Mouse (Mus musculus) cerebellum, adult 18-20 months (tissue): ENCODE data around the gene BC030867.

Experiments used
- DNase-seq, 2 experiments: peaks; one replicate each; pipeline ENCODE4 v3.0.0; 2021

BC030867 gene

DNA sequence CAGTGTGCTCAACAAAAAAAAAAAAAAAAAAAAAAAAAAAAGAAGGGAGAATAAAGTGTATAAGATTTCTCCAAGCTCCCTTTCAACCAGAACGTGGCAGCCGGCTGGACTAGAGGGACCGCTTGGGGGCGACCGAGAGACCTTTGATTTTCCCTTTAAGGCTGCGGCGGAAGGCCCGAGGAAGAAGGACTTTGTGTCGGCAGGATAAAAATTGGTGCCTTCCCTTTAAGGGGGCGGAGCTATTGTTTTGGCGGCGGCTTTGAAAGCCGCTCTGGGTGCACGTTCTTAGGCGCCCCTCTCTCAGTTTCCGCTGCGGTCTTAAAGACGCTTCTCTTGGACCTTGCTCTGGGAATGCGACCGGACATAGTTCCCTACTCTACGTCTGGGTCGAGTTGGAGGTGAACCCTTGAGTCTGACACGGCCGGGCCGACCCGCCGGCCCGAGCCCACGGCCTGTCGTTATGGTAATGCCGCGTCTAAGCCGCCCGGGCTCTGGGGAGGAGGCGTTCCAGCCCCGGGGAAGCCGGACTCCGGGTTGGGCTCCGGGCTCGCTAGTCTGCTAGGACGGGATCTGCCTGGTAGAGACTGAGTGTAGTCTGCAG, at the start of gene BC030867:
BC030867 (plus strand) TSS at position 253 of the 601 bp plus-strand sequence.
- DNase-seq: peak; percentile 92 to 97

DNA sequence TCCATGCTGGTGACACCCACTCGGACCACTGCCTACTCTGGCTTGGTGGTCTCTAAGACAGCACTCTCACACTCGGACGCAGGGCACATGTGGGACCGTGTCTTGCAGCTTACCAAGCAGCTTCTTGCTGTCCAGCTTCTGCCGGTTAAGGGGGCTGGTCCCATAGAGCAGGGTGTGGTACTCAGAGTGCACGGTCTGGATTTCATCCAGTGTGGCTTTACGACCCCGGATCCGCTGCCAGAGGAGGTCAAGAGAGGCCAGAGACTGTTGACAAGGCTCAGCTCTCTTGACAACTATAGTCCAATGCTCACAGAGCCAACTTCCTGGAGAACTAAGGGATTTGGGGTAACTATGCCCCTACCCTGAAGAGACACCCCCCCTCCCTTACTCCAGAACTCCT, 48.8 kb upstream of the BC030867 start:
- DNase-seq: no peak

DNA sequence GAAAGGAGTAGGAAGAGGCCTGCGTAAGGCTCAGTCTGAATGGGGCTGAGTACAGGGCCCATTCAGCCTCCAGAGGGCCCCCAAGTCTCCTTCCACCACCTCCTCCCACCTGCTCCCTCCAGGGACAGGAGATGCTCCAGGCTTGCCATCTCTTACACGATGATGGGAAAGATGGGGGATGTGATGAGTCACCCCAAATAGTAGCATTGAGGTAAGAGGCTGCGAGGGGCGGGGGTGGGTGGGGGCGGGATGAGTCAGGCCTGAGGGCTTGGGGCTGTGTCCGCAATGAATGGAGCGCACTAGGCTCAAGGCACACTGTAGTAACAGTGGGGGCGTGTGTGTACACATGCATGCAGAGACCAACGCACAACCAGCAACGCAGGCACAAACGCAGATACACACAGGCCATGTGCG, 47.3 kb upstream of the BC030867 start:
- DNase-seq: no peak

DNA sequence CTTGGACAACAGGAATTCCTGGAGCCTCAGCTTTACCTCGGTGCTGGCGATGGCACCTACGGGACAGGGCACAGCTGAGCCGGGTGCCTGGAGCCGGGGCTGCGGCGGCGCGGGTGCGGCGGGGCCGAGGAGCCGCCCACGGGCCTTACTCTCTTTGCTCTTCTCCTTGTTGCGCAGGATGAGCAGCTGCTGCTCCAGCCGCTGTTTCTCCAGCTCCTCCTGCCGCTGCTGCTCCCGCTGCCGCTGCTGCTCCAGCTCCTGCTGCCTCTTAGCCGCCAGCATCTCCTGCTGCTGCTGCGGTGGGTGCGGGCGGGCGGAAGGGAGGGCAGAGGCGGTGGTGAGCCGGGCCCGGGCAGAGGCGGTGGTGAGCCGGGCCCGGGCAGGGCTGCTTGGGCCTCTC, 42.2 kb upstream of the BC030867 start:
- DNase-seq: no peak

DNA sequence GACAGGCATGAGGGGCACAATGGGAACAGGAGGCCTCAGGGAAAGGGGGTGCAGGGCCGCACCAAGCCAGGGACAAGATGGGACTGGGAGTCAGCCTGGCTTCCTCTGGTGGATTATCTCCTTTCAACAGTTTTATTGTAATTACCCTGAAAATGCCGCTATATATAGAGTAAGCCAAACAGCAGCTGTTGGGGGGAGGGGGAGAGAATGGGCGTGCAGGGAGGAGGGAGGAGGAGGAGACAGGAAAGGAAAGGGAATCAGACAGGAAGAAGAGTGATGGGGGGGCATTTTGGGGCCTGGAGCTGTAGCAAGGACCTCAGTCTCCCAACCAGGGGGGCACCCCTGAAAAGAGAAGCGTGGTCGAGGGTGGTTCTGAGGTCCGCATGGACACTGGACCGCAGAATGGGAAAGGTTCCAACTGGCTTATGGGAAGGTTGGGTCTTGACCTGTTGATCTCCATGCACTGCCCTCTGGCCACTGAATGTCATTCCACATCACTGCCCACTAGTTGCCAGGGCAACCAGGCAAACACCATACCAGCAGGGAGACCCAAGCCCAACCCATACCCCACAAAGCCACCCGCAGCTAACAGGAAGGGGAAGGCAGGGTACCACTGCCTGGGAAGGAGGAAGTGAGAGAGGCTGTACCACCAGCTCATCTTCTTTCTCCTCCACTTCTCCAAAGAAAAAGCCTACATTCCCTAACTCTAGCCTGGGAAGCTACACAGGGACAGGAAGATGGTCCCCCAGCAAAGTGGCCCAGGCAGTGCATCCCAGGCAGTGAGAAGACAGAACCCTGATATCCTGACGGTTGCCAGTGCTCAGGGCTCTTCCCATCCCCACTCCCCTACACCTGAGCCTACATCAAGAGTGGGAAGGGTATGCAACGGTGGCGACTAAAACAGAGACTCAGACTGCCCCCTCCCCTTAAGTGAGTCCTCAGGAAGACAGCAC, 40.6 kb upstream of the BC030867 start:
- no peak for DNase-seq

DNA sequence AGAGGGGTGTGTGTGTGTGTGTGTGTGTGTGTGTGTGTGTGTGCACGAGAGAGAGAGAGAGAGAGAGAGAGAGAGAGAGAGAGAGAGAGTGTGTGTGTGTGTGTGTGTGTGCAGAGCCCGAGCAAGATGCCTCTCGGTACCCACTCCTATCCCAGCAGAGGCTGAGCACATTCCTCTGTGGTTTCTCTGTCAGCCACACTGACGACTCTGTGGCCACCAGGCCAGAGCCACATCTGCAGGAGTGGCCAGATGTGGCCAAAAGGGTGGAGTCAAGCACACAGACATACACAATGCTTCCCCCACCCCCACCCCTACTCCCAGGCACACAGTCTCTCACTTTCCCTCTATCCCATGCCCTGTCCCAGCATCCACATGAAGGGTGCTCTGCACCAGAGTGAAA, 39.8 kb upstream of the BC030867 start:
- no peak for DNase-seq

DNA sequence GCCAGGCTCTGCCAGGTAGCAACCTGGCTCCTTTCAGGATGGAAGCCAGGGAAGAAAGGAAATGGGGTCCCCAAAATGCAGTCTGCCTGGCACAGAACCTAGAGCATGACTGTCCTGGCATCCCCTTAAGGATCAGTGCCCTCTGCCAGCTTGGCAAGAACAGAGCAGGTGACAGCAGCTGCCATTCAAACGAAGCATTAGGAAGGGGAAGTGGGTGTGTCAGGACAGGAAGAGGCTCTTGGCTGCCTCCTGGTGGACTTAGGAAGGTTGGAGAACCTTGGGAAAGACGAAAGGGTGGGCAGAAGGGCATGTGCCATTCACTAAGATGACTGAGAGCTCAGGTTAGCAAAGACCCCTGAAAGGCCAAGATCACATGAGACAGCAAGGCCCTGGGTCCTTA, 38.9 kb upstream of the BC030867 start:
- peak; percentile 70 to 78 for DNase-seq

DNA sequence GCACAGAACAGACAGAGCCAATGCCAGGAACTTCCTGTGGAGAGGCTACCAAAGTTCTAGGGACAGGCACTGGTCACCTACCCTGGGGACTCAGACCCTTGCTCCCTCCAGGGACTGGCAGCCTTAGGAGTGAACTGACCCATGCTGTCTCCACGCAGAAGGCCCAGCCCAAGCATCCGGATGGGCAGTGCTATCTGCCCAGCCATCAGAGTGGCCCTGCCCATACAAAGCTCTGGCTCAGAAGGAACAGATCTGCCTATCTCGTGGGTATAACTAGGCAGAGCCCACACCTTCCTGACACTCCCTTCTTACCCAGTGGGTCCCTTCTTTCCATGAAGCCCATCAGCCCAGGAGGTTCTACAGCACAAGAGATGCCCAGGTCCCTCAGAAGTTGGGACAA, 38.5 kb upstream of the BC030867 start:
- no peak for DNase-seq

DNA sequence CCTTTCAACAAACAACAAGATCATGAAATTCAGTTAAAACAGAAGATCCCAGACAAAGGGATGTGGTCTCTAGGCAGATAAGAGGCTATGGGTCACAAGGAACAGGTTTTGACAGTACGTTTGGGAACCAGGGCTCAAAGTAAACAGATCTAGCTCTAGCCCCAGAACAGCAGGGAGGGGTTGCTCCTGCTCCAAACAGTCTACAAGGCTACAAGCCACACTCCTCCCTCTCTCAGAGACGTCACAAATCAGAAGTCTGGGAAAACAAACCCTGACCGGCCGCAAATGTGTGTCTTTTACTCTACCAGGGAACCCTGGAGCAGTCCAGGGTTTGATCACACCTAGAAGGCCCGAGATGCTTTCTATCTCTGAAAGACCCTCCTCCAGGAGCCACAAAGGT, 37.7 kb upstream of the BC030867 start:
- no peak for DNase-seq

DNA sequence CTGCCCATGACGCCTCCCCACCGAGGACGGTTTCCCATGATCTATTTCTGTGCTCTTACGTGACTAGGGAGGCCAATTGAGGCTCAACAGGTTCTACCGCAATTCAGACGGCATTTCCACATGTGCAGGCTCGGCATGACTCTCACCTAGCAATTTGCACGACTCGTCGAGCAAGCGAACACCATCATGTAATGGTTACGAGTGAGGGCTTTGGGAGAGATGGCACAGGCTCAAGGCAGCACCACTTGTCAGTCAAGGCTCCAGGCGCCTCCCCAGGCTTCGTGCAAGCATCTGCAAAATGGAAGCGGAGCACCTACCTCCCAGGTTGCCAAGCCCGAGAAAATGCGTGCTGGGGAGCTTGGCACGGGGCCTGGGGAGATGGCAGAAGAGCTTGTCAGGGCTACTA, 36.7 kb upstream of the BC030867 start:
- no peak for DNase-seq

DNA sequence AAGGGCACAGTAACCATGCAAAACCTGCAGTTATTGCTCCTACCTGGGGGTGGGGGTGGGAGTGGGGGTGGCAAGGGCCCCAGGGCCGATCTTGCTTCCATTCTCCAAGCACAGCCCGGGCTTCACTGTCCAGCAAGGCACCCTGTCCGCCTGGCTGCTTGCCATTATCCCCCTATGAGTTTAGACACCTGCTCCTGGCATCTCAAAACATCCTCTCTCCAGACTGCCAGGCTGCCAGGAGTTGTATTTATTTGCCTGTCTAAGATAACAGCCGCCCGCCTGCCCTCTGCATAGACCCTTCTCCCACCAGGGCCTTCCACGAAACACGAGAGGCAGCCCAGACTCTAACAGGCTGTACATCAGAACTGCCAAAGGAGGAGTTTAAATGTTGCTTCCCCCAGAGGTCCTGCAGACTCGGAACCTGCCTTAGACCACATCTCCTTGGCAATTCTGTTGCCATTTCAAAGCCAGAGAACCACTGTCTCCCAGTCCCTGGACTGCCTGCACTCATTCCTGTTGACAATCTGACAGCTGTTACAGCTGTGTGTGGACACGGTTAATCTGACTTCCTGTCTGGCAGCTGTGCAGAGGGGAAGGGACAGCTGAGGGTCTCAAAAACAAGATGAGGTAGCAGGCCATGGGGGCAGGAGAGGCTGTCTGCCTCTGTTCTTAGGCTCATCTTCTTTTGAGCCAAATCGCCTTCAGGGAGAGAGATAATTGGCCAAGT, 34.1 kb upstream of the BC030867 start:
- DNase-seq: peak; percentile 4 to 54

DNA sequence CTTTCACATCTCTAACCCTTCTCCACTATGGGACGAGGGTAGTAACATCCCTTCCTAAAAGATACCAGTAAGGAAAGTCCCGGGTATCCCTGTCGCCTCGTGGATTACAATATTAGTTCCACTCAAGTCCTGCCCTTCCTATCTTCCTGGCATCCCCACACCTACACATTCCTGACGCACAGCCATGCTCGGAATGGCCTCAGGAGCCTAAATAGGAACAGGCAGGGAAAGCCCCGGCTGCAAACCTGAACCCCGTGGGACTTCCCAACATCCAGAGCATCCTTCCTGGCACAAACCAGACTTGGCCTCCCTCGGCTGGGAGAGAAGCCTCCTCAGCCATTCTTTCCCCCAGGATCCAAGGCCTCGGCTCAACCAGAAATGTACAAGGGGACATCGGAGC, 33.2 kb upstream of the BC030867 start:
- peak in 1 of 2 experiments; percentile 13 for DNase-seq

DNA sequence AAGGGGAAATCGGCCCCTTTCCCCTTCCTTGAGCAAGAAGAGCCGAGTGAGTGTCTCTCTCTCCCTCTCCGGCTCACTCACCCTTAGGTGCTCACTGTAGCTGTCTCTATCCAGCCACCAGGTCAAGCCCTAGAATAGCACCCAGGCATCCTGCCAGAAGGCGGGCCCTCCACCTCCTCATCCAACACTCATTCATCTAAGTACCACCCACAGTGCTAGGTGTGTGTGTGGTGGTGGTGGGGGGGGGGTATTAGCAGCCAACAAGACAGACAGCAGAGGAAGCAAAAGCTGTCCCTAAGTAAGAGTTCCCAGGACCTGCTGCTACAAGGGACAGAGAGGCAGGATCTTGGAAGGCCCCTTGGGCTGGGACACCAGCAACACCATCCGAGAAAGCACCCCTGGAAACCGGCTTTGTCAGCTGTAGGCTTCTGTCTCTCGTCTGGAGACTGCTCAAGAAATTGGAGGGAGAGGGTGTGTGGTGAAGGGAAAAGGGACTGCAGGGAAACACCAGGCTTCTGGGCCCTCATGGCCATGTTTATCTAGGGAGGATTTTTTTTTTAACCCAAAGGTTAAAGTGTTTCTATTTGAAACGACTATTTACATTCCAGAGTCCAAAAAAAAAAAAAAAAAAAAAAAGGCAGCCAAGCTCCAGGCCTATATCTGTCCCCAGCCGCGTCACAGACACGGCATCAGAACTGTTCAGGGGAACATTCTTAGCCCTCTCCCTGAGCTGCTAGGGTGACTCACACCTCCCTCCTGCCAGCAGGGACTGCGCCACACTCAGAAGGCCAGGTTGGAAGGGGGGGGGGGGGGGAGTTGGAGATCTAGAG, 32.4 kb upstream of the BC030867 start:
- DNase-seq: peak; percentile 58 to 82

DNA sequence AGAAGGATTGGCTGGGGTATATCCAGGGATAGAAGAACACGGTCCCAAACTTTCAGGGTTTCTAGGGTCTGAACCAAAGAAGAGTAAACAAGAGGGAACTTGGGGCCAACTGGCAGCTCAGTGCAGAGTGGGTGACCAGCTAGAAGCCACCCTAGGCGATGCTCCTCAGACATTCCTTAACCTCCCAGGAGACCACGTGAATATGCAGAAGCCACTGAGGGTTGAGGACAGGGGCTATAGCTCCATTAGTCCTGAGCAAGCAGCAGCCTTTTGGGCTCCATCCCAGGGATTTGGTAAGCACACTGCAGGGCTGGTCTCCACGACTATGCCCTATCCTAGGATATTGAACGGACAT, 31.8 kb upstream of the BC030867 start:
- DNase-seq: peak in 1 of 2 experiments; percentile 41

DNA sequence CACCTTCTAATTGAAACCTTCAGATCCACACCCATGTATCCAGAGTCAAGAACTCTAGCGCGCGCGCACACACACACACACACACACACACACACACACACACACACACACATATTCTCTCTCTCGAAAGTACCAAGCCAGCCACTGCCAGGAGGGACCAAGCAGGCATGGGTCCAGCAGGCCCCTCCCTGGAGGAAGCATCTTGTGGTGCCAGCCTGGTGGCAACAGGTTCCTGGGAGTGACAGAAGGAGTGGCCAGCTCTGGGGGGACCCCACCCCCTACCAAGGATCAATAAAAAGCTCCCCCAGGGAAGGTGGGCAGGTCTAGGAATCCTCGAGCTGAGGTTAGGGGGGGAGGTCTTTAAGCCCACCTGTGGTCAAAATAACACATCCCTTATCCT, 31.3 kb upstream of the BC030867 start:
- peak; percentile 54 to 57 for DNase-seq

DNA sequence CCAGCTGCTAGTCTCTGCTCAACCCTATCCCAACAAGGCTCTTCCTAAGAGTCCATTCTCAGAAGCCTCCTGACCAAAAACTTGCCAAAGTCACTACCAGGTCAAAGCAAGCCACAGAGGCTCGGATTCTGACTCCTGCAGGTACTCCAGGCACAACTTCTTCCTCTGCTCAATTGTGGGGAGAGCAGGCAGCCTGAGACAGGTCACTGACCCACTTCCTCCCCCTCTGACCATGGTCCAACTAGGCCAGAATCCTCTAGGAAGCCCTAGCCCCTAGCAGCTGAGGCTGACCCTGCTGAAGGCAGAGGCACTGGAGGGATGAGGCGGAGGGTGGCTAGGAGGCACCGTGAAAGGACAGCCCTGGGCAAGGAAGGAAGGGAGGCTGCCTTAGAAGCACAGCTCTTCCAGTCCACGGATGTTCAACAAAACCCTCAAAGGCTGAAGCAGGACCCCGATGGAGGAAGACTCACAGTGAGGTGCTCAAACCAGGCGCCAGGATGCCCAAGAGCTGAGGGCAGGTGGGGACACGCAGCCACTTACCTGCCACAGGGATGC, 30.7 kb upstream of the BC030867 start:
- DNase-seq: no peak

DNA sequence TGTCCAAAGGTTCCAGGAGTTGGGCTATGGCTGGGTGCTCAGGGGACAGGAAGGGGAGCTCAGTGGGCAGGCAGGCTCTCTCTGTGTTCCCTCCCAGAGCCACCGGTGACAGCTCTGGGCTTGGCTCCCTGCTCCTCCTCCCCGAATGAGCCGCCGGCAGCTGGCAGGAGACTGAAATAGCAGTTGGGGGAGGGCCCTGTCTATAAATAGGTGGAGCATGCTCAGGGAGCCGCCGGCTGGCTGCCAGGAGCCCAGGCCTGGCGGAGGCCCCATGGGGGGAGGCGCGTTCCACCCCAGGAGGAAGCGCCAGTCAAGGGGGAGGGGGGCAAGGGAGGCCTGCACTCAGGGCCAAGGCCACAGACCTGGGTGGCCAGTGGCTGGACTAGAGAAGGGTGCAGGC, 29.9 kb upstream of the BC030867 start:
- DNase-seq: peak; percentile 95 to 96

DNA sequence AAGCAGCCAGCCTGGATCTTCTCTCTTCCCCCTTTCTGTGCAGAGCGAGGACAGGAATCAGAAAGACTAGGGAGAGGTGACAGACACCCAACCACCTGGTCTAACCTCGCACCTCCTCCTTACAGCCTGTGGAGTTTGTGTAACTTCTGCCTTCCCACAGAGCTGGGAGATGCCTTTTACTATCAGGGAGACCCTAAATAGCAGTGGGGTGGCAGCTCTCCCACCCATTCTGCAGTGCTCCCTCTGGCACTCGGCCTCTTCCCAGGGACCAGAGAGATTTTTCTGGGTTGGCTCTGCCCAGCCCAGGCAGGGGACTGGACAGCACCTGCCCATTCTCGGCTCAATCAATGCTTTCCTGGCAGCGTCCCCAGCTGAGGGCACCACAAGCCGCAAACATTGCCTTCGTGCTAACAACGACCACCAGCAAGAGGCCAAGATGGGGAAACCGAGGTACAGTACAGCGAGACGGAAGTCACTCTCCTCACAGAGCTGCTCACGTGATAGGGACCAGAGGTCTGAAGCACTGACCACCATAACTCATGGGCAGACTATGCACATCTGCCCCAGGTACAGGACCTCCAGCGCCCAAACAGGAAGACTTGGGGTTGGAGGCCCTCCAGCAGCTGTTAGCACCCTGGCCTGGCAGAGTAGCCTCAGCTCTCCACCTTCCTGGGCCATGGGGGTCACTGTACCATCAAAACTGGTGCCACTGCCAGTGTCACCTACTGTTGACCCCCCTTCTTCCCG, 29.3 kb upstream of the BC030867 start:
- peak; percentile 58 to 64 for DNase-seq

DNA sequence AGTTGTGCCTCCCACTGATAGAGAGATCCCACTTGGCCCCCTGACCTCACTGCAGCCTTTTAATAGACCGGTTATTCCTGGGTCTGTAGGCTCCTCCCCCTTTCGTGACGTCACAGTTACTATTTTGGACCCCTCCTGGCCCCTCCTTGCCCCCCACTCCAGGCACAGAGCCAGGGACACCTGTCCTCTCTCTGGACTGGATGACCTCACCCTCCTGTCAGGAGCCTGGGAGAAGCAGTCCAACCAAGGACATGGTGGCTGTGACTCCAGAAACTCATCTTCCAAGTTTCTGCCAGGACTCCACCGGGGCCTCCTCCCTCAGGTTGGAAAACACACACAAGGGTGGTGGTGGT, 28.7 kb upstream of the BC030867 start:
- peak; percentile 64 to 66 for DNase-seq

DNA sequence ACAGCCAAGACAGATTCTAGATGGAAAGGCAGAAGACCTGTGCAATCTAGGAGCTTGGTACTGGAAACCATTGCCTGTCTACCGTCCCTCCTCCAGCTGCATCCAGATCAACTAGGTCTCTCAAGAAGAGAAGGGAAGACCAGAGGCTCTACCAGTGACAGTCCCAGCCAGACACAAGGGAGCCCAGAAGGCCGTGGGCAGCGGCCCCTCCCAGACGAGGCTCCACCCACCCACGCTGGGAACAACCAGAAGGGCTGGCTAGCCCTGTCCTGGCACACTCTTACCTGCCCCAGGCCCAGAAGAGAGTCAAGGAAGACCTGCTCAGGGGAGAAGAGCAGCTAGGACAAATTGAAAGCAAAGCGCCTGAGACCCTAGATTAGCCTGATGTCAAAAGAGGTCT, 28.2 kb upstream of the BC030867 start:
- DNase-seq: peak in 1 of 2 experiments; percentile 48

DNA sequence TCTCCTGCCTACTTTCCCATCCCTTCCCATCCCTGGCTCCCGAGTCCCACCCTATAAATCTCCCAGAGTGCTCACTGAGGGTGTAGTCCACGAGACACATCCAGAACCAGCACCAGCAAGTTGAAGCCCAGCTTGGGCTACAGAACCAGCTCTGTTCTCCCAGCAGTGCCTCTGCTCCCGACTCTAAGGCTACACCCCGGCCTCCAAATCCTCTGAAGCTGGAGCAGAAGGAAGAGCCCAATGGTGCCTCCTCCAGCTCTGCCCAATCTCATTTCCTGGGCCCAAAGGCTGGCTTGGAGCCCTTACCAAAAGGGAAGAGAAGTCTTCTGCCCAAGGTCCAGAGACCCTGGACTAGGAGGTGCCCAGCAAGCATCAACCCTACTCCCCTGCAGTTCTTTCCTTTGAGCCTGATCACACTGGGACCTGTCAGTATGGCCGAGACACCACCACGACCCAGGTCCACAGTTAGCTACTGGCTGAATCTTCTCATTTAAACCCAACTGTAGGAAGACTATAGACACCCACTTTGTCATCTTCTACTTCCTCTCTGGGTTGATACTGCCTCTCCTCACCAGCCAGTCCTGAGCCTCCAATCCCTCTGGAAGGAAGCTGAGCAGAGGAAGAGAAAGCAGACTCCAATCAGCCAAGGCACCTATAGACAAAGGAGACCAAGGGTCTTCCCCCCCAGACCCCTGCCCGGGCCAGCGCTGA, 27.3 kb upstream of the BC030867 start:
- DNase-seq: peak in 1 of 2 experiments; percentile 17
